Mouse (Mus musculus) limb, embryonic 11.5 days (tissue): ENCODE data around the gene Maml2. TPM values are rescaled to one million over a fixed set of nuclear protein-coding genes. Genes with fewer than 3 reads are reported as not detected.

ENCODE experiments used
- ATAC-seq: fragments of 200-750 bp; cut with Nextera tagmentation; 2 replicates; pipeline ENCODE4 v1.8.0; 2017; ENCODE audit warnings: low read depth; ENCODE audit not compliant: insufficient number of reproducible peaks, low FRiP score, low TSS enrichment
- DNase-seq: peaks from one replicate; pipeline ENCODE4 v3.0.0-alpha.2; 2015; ENCODE audit warnings: low spot score
- H3K27ac ChIP-seq: fragments of 300-500 bp; sonication (generic); replicated peaks from 2 replicates; pipeline ENCODE4 v1.5.1; 2014; ENCODE audit warnings: low read depth, mild to moderate bottlenecking, low read length
- H3K27me3 ChIP-seq: fragments of 300-500 bp; sonication (generic); 2 replicates; pipeline ENCODE4 v1.6.1; 2014; ENCODE audit warnings: mild to moderate bottlenecking, low read length, mixed read lengths; ENCODE audit not compliant: control insufficient read depth, insufficient read depth
- H3K36me3 ChIP-seq: fragments of 300-500 bp; sonication (generic); 2 replicates; pipeline ENCODE4 v1.6.1; 2014; ENCODE audit warnings: mild to moderate bottlenecking, low read length, moderate library complexity, mixed read lengths; ENCODE audit not compliant: control insufficient read depth, insufficient read depth
- H3K4me1 ChIP-seq: fragments of 300-500 bp; sonication (generic); 2 replicates; pipeline ENCODE4 v1.6.1; 2014; ENCODE audit warnings: low read length, mixed read lengths; ENCODE audit not compliant: control insufficient read depth, insufficient read depth
- H3K4me2 ChIP-seq: fragments of 300-500 bp; sonication (generic); 2 replicates; pipeline ENCODE4 v1.6.1; 2014; ENCODE audit warnings: low read depth, mild to moderate bottlenecking, moderate library complexity; ENCODE audit not compliant: severe bottlenecking
- H3K4me3 ChIP-seq: fragments of 300-500 bp; sonication (generic); 2 replicates; pipeline ENCODE4 v1.5.1; 2014; ENCODE audit warnings: low read depth, low read length
- H3K9ac ChIP-seq: fragments of 300-500 bp; sonication (generic); 2 replicates; pipeline ENCODE4 v1.6.1; 2014; ENCODE audit warnings: mild to moderate bottlenecking, low read length
- H3K9me3 ChIP-seq: fragments of 300-500 bp; sonication (generic); 2 replicates; pipeline ENCODE4 v1.6.1; 2016; ENCODE audit warnings: low read length; ENCODE audit not compliant: control insufficient read depth
- WGBS: fragments of 180-500 bp; shearing (Covaris S2); extraction: QIAGEN DNeasy Blood & Tissue Kit; methylation state at CpG from one replicate; pipeline ENCODE4 v1.1.7; 2014; 5-methylcytosine and 5-hydroxymethylcytosine counted together
- polyA plus RNA-seq: library from polyadenylated mRNA; unstranded; fragments of >200 nt; fragmentation: Nextera tagmentation; extraction: Ambion mirVana; gene quantifications from 2 replicates; pipeline ENCODE4 v1.2.1, GENCODE M21; 2014

Maml2 gene
- polyA plus RNA-seq, 1 experiment from 2014 or later = 9.3 TPM

DNA sequence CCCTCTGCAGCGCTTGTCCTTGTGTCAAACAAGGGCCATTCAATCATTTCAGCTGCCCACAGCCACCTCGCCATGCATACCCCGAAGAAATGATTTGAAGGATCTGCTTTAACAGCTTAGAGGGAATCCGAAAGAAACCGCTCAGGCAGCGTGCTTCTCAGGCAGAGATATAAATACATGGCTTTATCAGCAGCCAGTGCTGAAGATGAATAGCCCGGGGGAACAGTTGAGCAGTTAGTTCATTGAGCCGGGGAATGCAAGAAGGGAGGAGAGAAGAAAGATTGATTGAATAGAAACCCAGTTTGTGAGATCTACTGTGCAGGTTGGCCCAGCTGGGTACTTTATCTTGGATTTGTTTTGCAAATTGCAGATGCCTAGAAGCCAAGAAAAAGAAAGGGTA is 392.6 kb downstream of the Maml2 start:
- H3K9me3 ChIP-seq = no peaks in the 10 kb centered on the region

GRCm38 (mm10) chr9:13693693-13694284 is 396.0 kb downstream of the Maml2 start:
- DNase-seq (no peak), ATAC-seq (no peak)
- Histone ChIP-seq H3K9ac (no peak overlapping the region), H3K4me1 (no peaks in the 10 kb centered on the region), H3K4me3 (no peak overlapping the region), H3K27ac (no peak overlapping the region), H3K36me3 (no peaks in the 10 kb centered on the region), H3K9me3 (no peaks in the 10 kb centered on the region), H3K4me2 (no peak overlapping the region), H3K27me3 (no peaks in the 10 kb centered on the region)
- WGBS = 89% methylated on average over 3 of the region's 3 CpGs

More for the DNA sequence above, 392.6 kb downstream of the Maml2 start:
- Histone ChIP-seq H3K4me2 (no peak overlapping the region), H3K27ac (no peak overlapping the region), H3K4me3 (no peak overlapping the region), H3K9ac (no peak overlapping the region), H3K4me1 (no peaks in the 10 kb centered on the region), H3K36me3 (no peaks in the 10 kb centered on the region), H3K27me3 (no peaks in the 10 kb centered on the region)
- WGBS = 78% methylated on average over 8 of the region's 8 CpGs
- DNase-seq = no peak
- no peak for ATAC-seq

- Histone ChIP-seq H3K27me3 (no peaks in the 10 kb centered on the region), H3K27ac (no peak overlapping the region), H3K4me2 (no peak overlapping the region), H3K9me3 (no peaks in the 10 kb centered on the region), H3K36me3 (no peaks in the 10 kb centered on the region), H3K4me1 (no peaks in the 10 kb centered on the region), H3K4me3 (no peak overlapping the region), H3K9ac (no peak overlapping the region)
- WGBS = 91% methylated on average over 5 of the region's 5 CpGs
- no peak for DNase-seq
- no peak for ATAC-seq
Measured at GRCm38 (mm10) chr9:13694293-13694692, 396.5 kb downstream of the Maml2 start.

DNA sequence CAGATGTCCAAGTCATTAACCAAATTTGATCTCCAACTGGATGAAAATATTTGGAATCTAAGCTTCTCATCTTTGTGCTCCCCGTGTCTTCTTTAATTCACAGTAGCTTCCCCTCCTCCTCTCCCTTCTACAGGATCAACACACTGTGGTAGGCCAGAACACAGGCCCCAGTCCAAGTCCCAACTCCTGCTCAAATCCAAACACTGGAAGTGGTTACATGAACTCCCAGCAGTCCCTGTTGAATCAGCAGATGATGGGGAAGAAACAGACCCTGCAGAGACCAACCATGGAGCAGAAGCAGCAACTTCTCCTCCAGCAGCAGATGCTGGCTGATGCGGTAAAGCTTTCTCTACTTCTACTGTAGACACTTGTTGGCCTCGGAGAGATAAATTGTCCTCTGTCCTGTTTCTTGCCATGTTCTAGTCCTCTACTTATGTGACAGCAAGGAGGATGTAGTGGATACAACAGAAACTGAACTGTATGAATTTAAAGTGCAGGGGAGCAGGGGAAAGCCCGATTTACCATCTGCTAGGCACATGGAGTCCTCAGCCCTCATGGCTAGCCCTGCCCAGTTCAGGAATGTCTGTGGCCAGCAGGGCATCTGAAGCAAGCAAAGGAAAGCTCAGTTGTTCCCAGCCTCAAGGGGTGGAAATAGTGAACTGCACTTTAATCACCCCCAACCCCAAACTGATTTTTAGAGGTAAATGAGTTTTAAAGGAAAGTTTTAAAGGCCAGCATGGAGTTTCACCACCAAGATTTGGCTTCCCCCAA is 399.5 kb downstream of the Maml2 start:
- Histone ChIP-seq H3K4me2 (no peak overlapping the region), H3K27ac (no peak overlapping the region), H3K4me3 (no peak overlapping the region), H3K27me3 (no peaks in the 10 kb centered on the region), H3K4me1 (no peaks in the 10 kb centered on the region), H3K36me3 (no peaks in the 10 kb centered on the region), H3K9ac (no peak overlapping the region), H3K9me3 (no peaks in the 10 kb centered on the region)
- DNase-seq (no peak), ATAC-seq (no peak)
- WGBS = 87% methylated on average over 4 of the region's 4 CpGs

DNA sequence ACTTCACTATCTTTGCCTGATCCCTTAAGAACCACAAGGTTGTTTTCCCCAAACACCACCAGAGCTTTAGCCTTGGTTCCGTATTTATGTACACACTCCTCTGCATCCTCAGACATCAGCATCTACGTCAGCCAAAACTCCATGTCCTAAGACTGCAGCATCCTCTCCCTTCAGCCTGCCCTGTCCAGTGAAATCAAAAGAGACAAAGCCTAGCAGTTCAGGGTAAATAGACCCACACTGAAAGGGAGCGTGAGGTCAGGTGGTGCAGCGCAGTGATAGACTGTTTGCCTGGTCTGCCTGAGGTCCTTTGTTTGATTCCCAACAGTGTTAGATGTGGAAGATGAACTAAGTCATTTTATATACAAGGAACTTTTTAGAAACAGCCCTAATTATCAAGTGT is 400.1 kb downstream of the Maml2 start:
- ATAC-seq = no peak
- no peaks in the 10 kb centered on the region for H3K4me1 ChIP-seq
- no peaks in the 10 kb centered on the region for H3K9me3 ChIP-seq
- H3K36me3 ChIP-seq = no peaks in the 10 kb centered on the region
- no peak overlapping the region for H3K4me3 ChIP-seq
- 95% methylated on average over 4 of the region's 4 CpGs for WGBS
- no peak overlapping the region for H3K4me2 ChIP-seq
- DNase-seq = no peak
- no peak overlapping the region for H3K9ac ChIP-seq
- no peak overlapping the region for H3K27ac ChIP-seq
- H3K27me3 ChIP-seq = no peaks in the 10 kb centered on the region

DNA sequence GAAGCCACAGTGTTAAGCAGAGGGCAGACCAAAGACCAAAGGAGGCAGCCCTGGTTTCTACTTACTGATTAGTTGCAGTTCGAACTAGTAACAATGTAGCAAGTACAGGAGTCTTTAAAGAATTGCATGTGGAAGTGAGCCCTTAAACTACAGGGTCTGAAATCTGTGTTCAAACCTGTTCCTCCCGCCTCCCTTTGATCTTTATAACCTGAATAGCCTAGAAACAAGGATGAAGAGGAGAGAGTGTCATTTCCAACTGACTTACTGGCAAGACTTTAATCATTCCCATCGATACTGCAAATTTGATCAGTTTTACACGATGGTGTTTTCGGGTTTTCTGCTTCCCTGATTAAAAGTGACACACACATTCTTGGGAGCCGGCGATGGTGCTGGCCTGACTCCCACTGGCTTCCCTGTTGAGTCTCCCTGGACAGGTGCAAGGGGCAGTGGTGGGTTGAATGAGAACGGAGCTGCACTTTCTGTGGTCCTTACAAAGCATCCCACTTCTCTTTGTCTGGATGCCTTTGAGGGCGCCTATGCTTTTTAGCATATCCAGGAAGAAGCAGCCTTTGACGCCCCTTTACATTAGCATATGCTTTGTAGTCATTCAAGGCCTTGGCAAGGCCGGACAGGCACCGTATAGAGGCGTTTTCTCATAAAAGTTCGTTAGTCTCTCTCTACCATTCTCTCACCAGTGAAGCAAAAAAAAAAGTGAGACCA is 401.5 kb downstream of the Maml2 start:
- Histone ChIP-seq H3K27ac (no peak overlapping the region), H3K9ac (no peak overlapping the region), H3K4me2 (no peak overlapping the region), H3K36me3 (no peaks in the 10 kb centered on the region), H3K4me3 (no peak overlapping the region), H3K4me1 (no peaks in the 10 kb centered on the region), H3K27me3 (no peaks in the 10 kb centered on the region), H3K9me3 (no peaks in the 10 kb centered on the region)
- 27% methylated on average over 14 of the region's 14 CpGs for WGBS
- DNase-seq (no peak), ATAC-seq (no peak)

GRCm38 (mm10) chr9:13699781-13700116 is 402.0 kb downstream of the Maml2 start:
- DNase-seq (no peak), ATAC-seq (no peak)
- Histone ChIP-seq H3K9ac (no peak overlapping the region), H3K27me3 (no peaks in the 10 kb centered on the region), H3K27ac (no peak overlapping the region), H3K36me3 (no peaks in the 10 kb centered on the region), H3K4me2 (no peak overlapping the region), H3K4me1 (no peaks in the 10 kb centered on the region), H3K4me3 (no peak overlapping the region), H3K9me3 (no peaks in the 10 kb centered on the region)
- WGBS = 55% methylated on average over 5 of the region's 5 CpGs

- H3K27me3 ChIP-seq = no peaks in the 10 kb centered on the region
- H3K4me2 ChIP-seq = no peak overlapping the region
- no peaks in the 10 kb centered on the region for H3K36me3 ChIP-seq
- no peaks in the 10 kb centered on the region for H3K9me3 ChIP-seq
- DNase-seq (no peak), ATAC-seq (no peak)
- H3K4me1 ChIP-seq = no peaks in the 10 kb centered on the region
- no peak overlapping the region for H3K9ac ChIP-seq
- 92% methylated on average over 12 of the region's 12 CpGs for WGBS
- H3K27ac ChIP-seq = no peak overlapping the region
- H3K4me3 ChIP-seq = no peak overlapping the region
Measured at GRCm38 (mm10) chr9:13701773-13702172, 404.0 kb downstream of the Maml2 start.
